Mouse (Mus musculus): ENCODE measurements around the gene Fam210b. TPM values are rescaled to one million over a fixed set of nuclear protein-coding genes. Genes with fewer than 3 reads are reported as not detected.

The Fam210b gene
- polyA plus RNA-seq, 1 experiment from 2014 or later, result 7.1 TPM

GRCm38 (mm10) chr2:172384715-172385114, 39.4 kb downstream of the Fam210b start:
- H3K4me2 ChIP-seq (replicated peaks; ENCODE audit: low read depth, low read length), result no peak overlapping the region
- no peaks in the 10 kb centered on the region for H3K4me1 ChIP-seq (ENCODE audit: control insufficient read depth, insufficient read depth, low read length)
- no peak overlapping the region for H3K9ac ChIP-seq (ENCODE audit: low read depth, low read length)
- H3K27me3 ChIP-seq (ENCODE audit: control insufficient read depth, insufficient read depth, low read length), result no peaks in the 10 kb centered on the region
- H3K27ac ChIP-seq (ENCODE audit: low read depth, low read length), result no peak overlapping the region
- H3K4me3 ChIP-seq (ENCODE audit: low read length), result no peak overlapping the region
- WGBS, result 81% methylated on average over 3 of the region's 3 CpGs
- H3K36me3 ChIP-seq (ENCODE audit: control insufficient read depth, insufficient read depth, low read length), result peaks cover 26% of the 10 kb centered on the region
- ATAC-seq (ENCODE audit: low FRiP score, low TSS enrichment), result no peak
- no peaks in the 10 kb centered on the region for H3K9me3 ChIP-seq (ENCODE audit: control insufficient read depth, low read length)

GRCm38 (mm10) chr2:172390341-172390740, 45.0 kb downstream of the Fam210b start:
- Histone ChIP-seq H3K9ac (ENCODE audit: low read depth, low read length) (no peak overlapping the region), H3K27ac (ENCODE audit: low read depth, low read length) (no peak overlapping the region), H3K4me3 (ENCODE audit: low read length) (no peak overlapping the region), H3K9me3 (ENCODE audit: control insufficient read depth, low read length) (no peaks in the 10 kb centered on the region), H3K4me1 (ENCODE audit: control insufficient read depth, insufficient read depth, low read length) (0 out of 2 replicates have a peak, but pooled peaks cover 3% of the 10 kb centered on the region), H3K4me2 (replicated peaks; ENCODE audit: low read depth, low read length) (no peak overlapping the region), H3K27me3 (ENCODE audit: control insufficient read depth, insufficient read depth, low read length) (no peaks in the 10 kb centered on the region), H3K36me3 (ENCODE audit: control insufficient read depth, insufficient read depth, low read length) (no peaks in the 10 kb centered on the region)
- ATAC-seq (ENCODE audit: low FRiP score, low TSS enrichment), result no peak
- WGBS, result 14% methylated on average over 6 of the region's 6 CpGs

- Histone ChIP-seq H3K36me3 (ENCODE audit: control insufficient read depth, insufficient read depth, low read length) (no peaks in the 10 kb centered on the region), H3K27me3 (ENCODE audit: control insufficient read depth, insufficient read depth, low read length) (no peaks in the 10 kb centered on the region), H3K4me3 (ENCODE audit: low read length) (no peak overlapping the region), H3K4me2 (replicated peaks; ENCODE audit: low read depth, low read length) (no peak overlapping the region), H3K9me3 (ENCODE audit: control insufficient read depth, low read length) (no peaks in the 10 kb centered on the region), H3K9ac (ENCODE audit: low read depth, low read length) (no peak overlapping the region), H3K4me1 (ENCODE audit: control insufficient read depth, insufficient read depth, low read length) (0 out of 2 replicates have a peak, but pooled peaks cover 6% of the 10 kb centered on the region), H3K27ac (ENCODE audit: low read depth, low read length) (no peak overlapping the region)
- 65% methylated on average over 10 of the region's 10 CpGs for WGBS
- ATAC-seq (ENCODE audit: low FRiP score, low TSS enrichment), result no peak
These were observed 46.7 kb downstream of the Fam210b start for GRCm38 (mm10) chr2:172392041-172392521.

DNA sequence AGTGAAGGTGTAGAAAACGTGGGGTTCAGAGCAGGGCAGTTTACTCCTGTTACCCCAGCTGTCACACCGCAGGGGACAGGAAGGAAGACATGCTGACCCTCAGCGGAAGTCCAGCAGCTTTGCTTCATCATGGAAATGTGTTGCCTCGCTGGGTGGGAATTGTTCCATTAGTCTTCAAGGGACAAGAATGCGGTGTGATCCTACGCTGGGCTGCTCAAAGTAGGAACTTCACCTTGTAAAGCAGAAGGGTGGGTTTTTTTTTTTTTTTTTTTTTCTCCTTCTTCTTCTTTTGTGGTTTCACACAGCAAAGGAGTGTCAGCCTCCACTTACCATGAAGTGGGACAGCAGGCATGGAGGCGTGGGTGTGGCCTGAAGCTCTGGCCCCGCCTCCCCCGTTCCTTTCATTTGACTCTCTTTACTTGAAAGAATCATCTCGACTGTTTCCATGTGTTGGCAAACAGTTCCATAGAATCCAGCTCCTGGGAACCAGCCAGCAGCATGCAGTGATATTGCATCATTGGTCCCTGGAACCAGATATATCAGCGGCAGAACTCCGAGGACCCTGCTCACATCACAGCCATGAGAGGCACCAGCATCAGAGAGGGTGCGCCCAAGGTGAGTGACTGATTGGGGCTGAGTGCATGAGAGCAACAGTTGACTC, 48.2 kb downstream of the Fam210b start, which contains the start of gene Cass4:
Cass4 (plus strand) TSS at position 404 of the 661 bp plus-strand sequence.
- Histone ChIP-seq H3K27me3 (ENCODE audit: control insufficient read depth, insufficient read depth, low read length) (no peaks in the 10 kb centered on the region), H3K9me3 (ENCODE audit: control insufficient read depth, low read length) (no peaks in the 10 kb centered on the region), H3K4me3 (ENCODE audit: low read length) (no peak within 1 kb of the TSS), H3K4me1 (ENCODE audit: control insufficient read depth, insufficient read depth, low read length) (0 out of 2 replicates have a peak, but pooled peaks cover 6% of the 10 kb centered on the region), H3K27ac (ENCODE audit: low read depth, low read length) (no peak within 1 kb of the TSS), H3K4me2 (replicated peaks; ENCODE audit: low read depth, low read length) (no peak within 1 kb of the TSS), H3K36me3 (ENCODE audit: control insufficient read depth, insufficient read depth, low read length) (no peaks in the 10 kb centered on the region), H3K9ac (ENCODE audit: low read depth, low read length) (no peak within 1 kb of the TSS)
- 40% methylated on average over 13 of the region's 13 CpGs for WGBS
- no peak for ATAC-seq (ENCODE audit: low FRiP score, low TSS enrichment)

DNA sequence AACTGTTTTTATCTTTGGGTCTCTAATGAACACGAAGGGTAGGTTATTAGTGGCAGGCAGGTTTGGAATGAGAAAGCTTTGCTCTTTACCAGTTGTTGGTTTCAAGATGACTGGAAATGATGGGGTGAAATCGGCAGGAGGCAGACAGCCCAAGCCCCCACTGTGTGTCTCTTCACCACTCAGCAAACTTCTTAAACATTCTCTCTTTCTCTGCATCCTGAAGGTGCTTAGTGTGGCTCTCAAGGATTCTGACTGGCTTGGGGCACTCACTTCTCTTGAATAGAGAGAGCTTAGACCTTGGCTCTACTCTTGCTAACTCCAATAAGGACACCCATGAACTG, 48.7 kb downstream of the Fam210b start:
- 73% methylated on average over 2 of the region's 2 CpGs for WGBS
- no peak overlapping the region for H3K4me3 ChIP-seq (ENCODE audit: low read length)

GRCm38 (mm10) chr2:172394671-172395070, 49.3 kb downstream of the Fam210b start:
- 79% methylated on average over 4 of the region's 4 CpGs for WGBS
- H3K36me3 ChIP-seq (ENCODE audit: control insufficient read depth, insufficient read depth, low read length), result no peaks in the 10 kb centered on the region
- H3K27ac ChIP-seq (ENCODE audit: low read depth, low read length), result no peak overlapping the region
- H3K9me3 ChIP-seq (ENCODE audit: control insufficient read depth, low read length), result no peaks in the 10 kb centered on the region
- H3K4me2 ChIP-seq (replicated peaks; ENCODE audit: low read depth, low read length), result no peak overlapping the region
- H3K4me1 ChIP-seq (ENCODE audit: control insufficient read depth, insufficient read depth, low read length), result 0 out of 2 replicates have a peak, but pooled peaks cover 6% of the 10 kb centered on the region
- no peaks in the 10 kb centered on the region for H3K27me3 ChIP-seq (ENCODE audit: control insufficient read depth, insufficient read depth, low read length)
- no peak overlapping the region for H3K4me3 ChIP-seq (ENCODE audit: low read length)
- H3K9ac ChIP-seq (ENCODE audit: low read depth, low read length), result no peak overlapping the region
- no peak for ATAC-seq (ENCODE audit: low FRiP score, low TSS enrichment)

More for the DNA sequence above, 48.7 kb downstream of the Fam210b start:
- ATAC-seq (ENCODE audit: low FRiP score, low TSS enrichment), result no peak
- H3K4me1 ChIP-seq (ENCODE audit: control insufficient read depth, insufficient read depth, low read length), result 0 out of 2 replicates have a peak, but pooled peaks cover 6% of the 10 kb centered on the region
- no peak overlapping the region for H3K4me2 ChIP-seq (replicated peaks; ENCODE audit: low read depth, low read length)
- H3K36me3 ChIP-seq (ENCODE audit: control insufficient read depth, insufficient read depth, low read length), result no peaks in the 10 kb centered on the region
- no peak overlapping the region for H3K9ac ChIP-seq (ENCODE audit: low read depth, low read length)
- no peaks in the 10 kb centered on the region for H3K27me3 ChIP-seq (ENCODE audit: control insufficient read depth, insufficient read depth, low read length)
- H3K27ac ChIP-seq (ENCODE audit: low read depth, low read length), result no peak overlapping the region
- H3K9me3 ChIP-seq (ENCODE audit: control insufficient read depth, low read length), result no peaks in the 10 kb centered on the region

GRCm38 (mm10) chr2:172395961-172396360, 50.6 kb downstream of the Fam210b start:
- H3K4me1 ChIP-seq (ENCODE audit: control insufficient read depth, insufficient read depth, low read length), result 0 out of 2 replicates have a peak, but pooled peaks cover 6% of the 10 kb centered on the region
- no peaks in the 10 kb centered on the region for H3K36me3 ChIP-seq (ENCODE audit: control insufficient read depth, insufficient read depth, low read length)
- no peak overlapping the region for H3K4me2 ChIP-seq (replicated peaks; ENCODE audit: low read depth, low read length)
- no peaks in the 10 kb centered on the region for H3K27me3 ChIP-seq (ENCODE audit: control insufficient read depth, insufficient read depth, low read length)
- no peak overlapping the region for H3K9ac ChIP-seq (ENCODE audit: low read depth, low read length)
- 46% methylated on average over 9 of the region's 9 CpGs for WGBS
- no peak overlapping the region for H3K4me3 ChIP-seq (ENCODE audit: low read length)
- no peaks in the 10 kb centered on the region for H3K9me3 ChIP-seq (ENCODE audit: control insufficient read depth, low read length)
- no peak overlapping the region for H3K27ac ChIP-seq (ENCODE audit: low read depth, low read length)
- ATAC-seq (ENCODE audit: low FRiP score, low TSS enrichment), result no peak

- H3K27ac ChIP-seq (ENCODE audit: low read depth, low read length), result no peak overlapping the region
- ATAC-seq (ENCODE audit: low FRiP score, low TSS enrichment), result no peak
- 38% methylated on average over 9 of the region's 9 CpGs for WGBS
These were observed 54.5 kb downstream of the Fam210b start for GRCm38 (mm10) chr2:172399901-172400300.

DNA sequence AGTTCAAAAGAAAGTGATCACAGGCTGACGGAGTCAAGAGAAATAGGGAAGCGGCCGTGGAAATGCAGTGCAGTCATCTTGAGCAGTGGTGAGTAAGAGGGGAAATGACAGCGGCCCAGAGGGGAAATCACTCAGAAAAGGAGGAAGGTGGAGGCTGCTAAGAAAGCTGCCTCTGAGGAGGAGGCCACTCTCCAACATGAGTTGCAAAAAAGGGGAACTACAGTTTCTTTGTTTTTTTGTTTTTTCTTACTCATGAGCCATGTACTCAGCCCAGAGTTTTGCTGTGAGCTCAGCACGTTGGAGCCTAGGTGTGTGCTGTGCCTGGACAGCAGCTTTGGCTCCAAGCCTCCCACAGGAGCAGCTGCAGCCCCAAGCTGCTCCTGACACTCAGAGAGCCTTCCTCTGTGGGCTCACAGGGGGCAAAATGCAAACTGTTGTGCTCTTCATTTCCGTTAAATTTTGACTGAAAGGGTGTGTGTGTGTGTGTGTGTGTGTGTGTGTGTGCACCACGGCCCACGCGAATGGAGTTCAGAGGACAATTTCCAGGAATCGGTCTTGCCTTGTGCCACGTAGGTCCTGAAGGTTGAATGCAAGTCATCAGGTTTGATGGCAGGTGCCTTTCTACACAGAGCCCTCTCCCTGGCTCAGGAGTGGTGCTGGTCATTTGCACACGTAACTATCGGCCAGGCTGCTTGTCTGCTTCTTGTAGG, 55.9 kb downstream of the Fam210b start:
- Histone ChIP-seq H3K4me3 (ENCODE audit: low read length) (no peak overlapping the region), H3K9me3 (ENCODE audit: control insufficient read depth, low read length) (no peaks in the 10 kb centered on the region), H3K36me3 (ENCODE audit: control insufficient read depth, insufficient read depth, low read length) (no peaks in the 10 kb centered on the region), H3K9ac (ENCODE audit: low read depth, low read length) (no peak overlapping the region), H3K27ac (ENCODE audit: low read depth, low read length) (no peak overlapping the region), H3K4me2 (replicated peaks; ENCODE audit: low read depth, low read length) (no peak overlapping the region), H3K27me3 (ENCODE audit: control insufficient read depth, insufficient read depth, low read length) (no peaks in the 10 kb centered on the region), H3K4me1 (ENCODE audit: control insufficient read depth, insufficient read depth, low read length) (no peaks in the 10 kb centered on the region)
- 60% methylated on average over 13 of the region's 13 CpGs for WGBS
- ATAC-seq (ENCODE audit: low FRiP score, low TSS enrichment), result no peak

More at GRCm38 (mm10) chr2:172399901-172400300, 54.5 kb downstream of the Fam210b start:
- Histone ChIP-seq H3K27me3 (ENCODE audit: control insufficient read depth, insufficient read depth, low read length) (no peaks in the 10 kb centered on the region), H3K36me3 (ENCODE audit: control insufficient read depth, insufficient read depth, low read length) (no peaks in the 10 kb centered on the region), H3K4me2 (replicated peaks; ENCODE audit: low read depth, low read length) (no peak overlapping the region), H3K4me1 (ENCODE audit: control insufficient read depth, insufficient read depth, low read length) (0 out of 2 replicates have a peak, but pooled peaks cover 3% of the 10 kb centered on the region), H3K4me3 (ENCODE audit: low read length) (no peak overlapping the region), H3K9me3 (ENCODE audit: control insufficient read depth, low read length) (no peaks in the 10 kb centered on the region), H3K9ac (ENCODE audit: low read depth, low read length) (no peak overlapping the region)

Data from kidney, embryonic 14.5 days (tissue).